Mouse (Mus musculus): ENCODE measurements around the gene Phf1.

DNA sequence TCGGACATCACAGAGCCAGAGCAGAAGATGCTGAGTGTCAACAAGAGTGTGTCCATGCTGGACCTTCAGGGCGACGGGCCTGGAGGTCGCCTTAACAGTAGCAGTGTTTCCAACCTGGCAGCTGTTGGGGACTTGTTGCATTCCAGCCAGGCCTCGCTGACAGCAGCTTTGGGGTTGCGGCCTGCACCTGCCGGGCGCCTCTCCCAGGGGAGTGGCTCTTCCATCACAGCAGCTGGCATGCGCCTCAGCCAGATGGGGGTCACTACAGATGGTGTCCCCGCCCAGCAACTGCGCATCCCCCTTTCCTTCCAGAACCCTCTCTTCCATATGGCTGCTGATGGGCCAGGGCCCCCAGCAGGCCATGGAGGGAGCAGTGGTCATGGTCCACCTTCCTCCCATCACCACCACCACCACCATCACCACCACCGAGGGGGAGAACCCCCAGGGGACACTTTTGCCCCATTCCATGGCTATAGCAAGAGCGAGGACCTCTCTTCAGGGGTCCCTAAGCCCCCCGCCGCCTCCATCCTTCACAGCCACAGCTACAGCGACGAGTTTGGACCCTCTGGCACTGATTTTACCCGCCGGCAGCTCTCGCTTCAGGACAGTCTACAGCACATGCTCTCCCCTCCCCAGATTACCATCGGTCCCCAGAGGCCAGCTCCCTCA, 28.9 kb downstream of the Phf1 start:
- TF ChIP-seq CTCF (conservative IDR thresholded peaks at IDR 0.05; ENCODE audit: insufficient read depth, insufficient read length, low read depth, low read length), result no peak
- no peak for TF ChIP-seq POLR2A (IDR thresholded peaks at IDR 0.05; ENCODE audit: low read depth, low read length)

Data from kidney, adult 2 months (tissue).